Mouse (Mus musculus) inflammation-experienced regulatory T-cells, adult 6 months (primary cell): ENCODE results near the gene AK157302. TPM values are rescaled to one million over a fixed set of nuclear protein-coding genes. Genes with fewer than 3 reads are reported as not detected.

Experiments used
- polyA plus RNA-seq, 3 experiments: library from polyadenylated mRNA; unstranded; fragments of 100-300 nt; shearing (Covaris generic); gene quantifications; one replicate each; pipeline ENCODE4 v1.2.1; 2017

The AK157302 gene
- polyA plus RNA-seq, 3 experiments from 2014 or later, result 0.17 TPM; not detected in 2

Other genes with a start within 250 kb of the AK157302 start
- not detected for gene Gpx5, start 202.5 kb upstream of the AK157302 start, polyA plus RNA-seq
- gene Gpx6, start 183.1 kb upstream of the AK157302 start, polyA plus RNA-seq, result not detected
- gene Olfr1367, start 148.3 kb upstream of the AK157302 start, polyA plus RNA-seq, result not detected
- 1 to 10 TPM; 3.9 to 9.2 (median 8.1) TPM for gene Zscan12, start 132.4 kb upstream of the AK157302 start, polyA plus RNA-seq
- gene Zkscan3, start 92.5 kb upstream of the AK157302 start, polyA plus RNA-seq, result 10 to 100 TPM; 23.7 to 42.0 (median 33.0) TPM
- 1 to 10 TPM in 2 of 3 experiments, under 1 TPM in 1; 0.68 to 1.7 (median 1.6) TPM for gene Pgbd1, start 54.2 kb upstream of the AK157302 start, polyA plus RNA-seq
- 10 to 100 TPM; 42.6 to 84.1 (median 72.6) TPM for gene Zscan26, start 41.5 kb upstream of the AK157302 start, polyA plus RNA-seq
- under 1 TPM in 1 of 3 experiments, not detected in 2; 0.62 TPM for gene Nkapl, start 26.7 kb upstream of the AK157302 start, polyA plus RNA-seq
- gene Zkscan4, start 16.3 kb upstream of the AK157302 start, polyA plus RNA-seq, result not detected
- gene Gm10065, start 15.8 kb upstream of the AK157302 start, polyA plus RNA-seq, result not detected
- 10 to 100 TPM in 2 of 3 experiments, 1 to 10 TPM in 1; 5.4 to 41.4 (median 31.6) TPM for gene Gm11273, start 6.2 kb downstream of the AK157302 start, polyA plus RNA-seq
- gene Zkscan8, start 35.9 kb downstream of the AK157302 start, polyA plus RNA-seq, result 1 to 10 TPM; 5.8 to 8.7 (median 5.9) TPM
- gene Olfr1366, start 47.6 kb downstream of the AK157302 start, polyA plus RNA-seq, result not detected
- gene Olfr1535, start 64.7 kb downstream of the AK157302 start, polyA plus RNA-seq, result under 1 TPM in 2 of 3 experiments, not detected in 1; 0.11 to 0.19 TPM
- not detected for gene Olfr1364, start 86.5 kb downstream of the AK157302 start, polyA plus RNA-seq
- not detected for gene Olfr1362, start 118.8 kb downstream of the AK157302 start, polyA plus RNA-seq
- gene Olfr11, start 147.3 kb downstream of the AK157302 start, polyA plus RNA-seq, result not detected
- gene Olfr1361, start 168.2 kb downstream of the AK157302 start, polyA plus RNA-seq, result not detected
- gene Olfr1360, start 182.2 kb downstream of the AK157302 start, polyA plus RNA-seq, result not detected
- gene Olfr1359, start 202.9 kb downstream of the AK157302 start, polyA plus RNA-seq, result not detected
- not detected for gene Hist1h2bl, start 220.9 kb downstream of the AK157302 start, polyA plus RNA-seq
- gene Hist1h2ai, start 221.2 kb downstream of the AK157302 start, polyA plus RNA-seq, result 10 to 100 TPM in 1 of 3 experiments, not detected in 2; 25.0 TPM
- gene Hist1h3h, start 222.4 kb downstream of the AK157302 start, polyA plus RNA-seq, result 1 to 10 TPM in 1 of 3 experiments, not detected in 2; 4.9 TPM
- gene Hist1h2bm, start 226.8 kb downstream of the AK157302 start, polyA plus RNA-seq, result 1 to 10 TPM in 2 of 3 experiments, not detected in 1; 1.6 to 4.7 TPM
- gene Hist1h4j, start 239.8 kb downstream of the AK157302 start, polyA plus RNA-seq, result not detected